Mouse (Mus musculus) olfactory bulb, adult 2 months (tissue): ENCODE measurements around the gene Il9. TPM values are rescaled to one million over a fixed set of nuclear protein-coding genes. Genes with fewer than 3 reads are reported as not detected.

ENCODE experiments used
- H3K27ac ChIP-seq: fragments of 200-500 bp; 2 replicates; pipeline ENCODE4 v1.5.1; 2012; ENCODE audit warnings: low read depth, low read length; ENCODE audit not compliant: insufficient read depth
- H3K4me1 ChIP-seq: fragments of 200-500 bp; 2 replicates; pipeline ENCODE4 v1.6.1; 2012; ENCODE audit warnings: low read length; ENCODE audit not compliant: control insufficient read depth, insufficient read depth
- H3K4me3 ChIP-seq: fragments of 200-500 bp; 2 replicates; pipeline ENCODE4 v1.5.1; 2012; ENCODE audit warnings: mild to moderate bottlenecking, low read depth, low read length, moderate library complexity; ENCODE audit not compliant: insufficient read depth
- CTCF ChIP-seq: fragments of 200-500 bp; IDR thresholded peaks from 2 replicates; pipeline ENCODE4 v1.5.1; 2012; ENCODE audit warnings: low read depth, mild to moderate bottlenecking, low read length, moderate library complexity; ENCODE audit not compliant: insufficient read depth
- POLR2A ChIP-seq: fragments of 200-500 bp; IDR thresholded peaks from 2 replicates; pipeline ENCODE4 v1.6.1; 2012; ENCODE audit warnings: mild to moderate bottlenecking, low read depth, low read length, moderate library complexity; ENCODE audit not compliant: insufficient read depth
- WGBS: fragments of 180-500 bp; shearing (Covaris S2); methylation state at CpG from one replicate; pipeline ENCODE4 v1.1.7; 2018; 5-methylcytosine and 5-hydroxymethylcytosine counted together
- polyA plus RNA-seq: library from polyadenylated mRNA; stranded (reverse); fragments of >200 nt; gene quantifications from 2 replicates; pipeline ENCODE4 v1.2.4, GENCODE M21; 2012; ENCODE audit warnings: low replicate concordance; ENCODE audit not compliant: missing spikeins, insufficient read depth, insufficient read length

Gene Il9
- polyA plus RNA-seq, 1 experiment = not detected

GRCm38 (mm10) chr13:56433466-56433865 lies 48.6 kb downstream of the Il9 start:
- TF ChIP-seq POLR2A = no peak
- peak; percentile 72; the same call in 1 of the 2 replicates for TF ChIP-seq CTCF
- H3K27ac ChIP-seq = no peak overlapping the region
- 20% methylated on average over 10 of the region's 10 CpGs for WGBS
- no peak overlapping the region for H3K4me3 ChIP-seq
- H3K4me1 ChIP-seq = peaks cover 6% of the 10 kb centered on the region

- H3K4me1 ChIP-seq = no peaks in the 10 kb centered on the region
- no peak overlapping the region for H3K4me3 ChIP-seq
- 88% methylated on average over 12 of the region's 12 CpGs for WGBS
- TF ChIP-seq POLR2A (no peak), CTCF (no peak)
- H3K27ac ChIP-seq = no peak overlapping the region
These were observed 49.5 kb downstream of the Il9 start for GRCm38 (mm10) chr13:56432496-56432895.

Other genes starting within 250 kb of the Il9 start
- not detected in 2 replicates for gene Neurog1, start 230.1 kb downstream of the Il9 start, polyA plus RNA-seq
- not detected in 2 replicates for gene Cxcl14, start 185.7 kb downstream of the Il9 start, polyA plus RNA-seq
- gene Gm3045, start 55.7 kb downstream of the Il9 start, polyA plus RNA-seq = not detected in 2 replicates
- not detected in 2 replicates for gene Slc25a48, start 43.9 kb downstream of the Il9 start, polyA plus RNA-seq
- gene Fbxl21, start 40.2 kb upstream of the Il9 start, polyA plus RNA-seq = not detected in 2 replicates
- gene Lect2, start 66.3 kb upstream of the Il9 start, polyA plus RNA-seq = not detected in 2 replicates
- not detected in 2 replicates for gene Tgfbi, start 127.3 kb upstream of the Il9 start, polyA plus RNA-seq
- gene Smad5, start 220.8 kb upstream of the Il9 start, polyA plus RNA-seq = not detected in 2 replicates